Mouse (Mus musculus): ENCODE results near the gene Tceal9. TPM values are rescaled to one million over a fixed set of nuclear protein-coding genes. Genes with fewer than 3 reads are reported as not detected.
"Not testable (repeated sequence)": the region's sequence is repeated elsewhere in the genome, so short reads cannot be mapped to it uniquely, and the experiment has no call there.

Gene Tceal9
- total RNA-seq, 2 experiments from 2014 or later = 233 to 300 TPM

DNA sequence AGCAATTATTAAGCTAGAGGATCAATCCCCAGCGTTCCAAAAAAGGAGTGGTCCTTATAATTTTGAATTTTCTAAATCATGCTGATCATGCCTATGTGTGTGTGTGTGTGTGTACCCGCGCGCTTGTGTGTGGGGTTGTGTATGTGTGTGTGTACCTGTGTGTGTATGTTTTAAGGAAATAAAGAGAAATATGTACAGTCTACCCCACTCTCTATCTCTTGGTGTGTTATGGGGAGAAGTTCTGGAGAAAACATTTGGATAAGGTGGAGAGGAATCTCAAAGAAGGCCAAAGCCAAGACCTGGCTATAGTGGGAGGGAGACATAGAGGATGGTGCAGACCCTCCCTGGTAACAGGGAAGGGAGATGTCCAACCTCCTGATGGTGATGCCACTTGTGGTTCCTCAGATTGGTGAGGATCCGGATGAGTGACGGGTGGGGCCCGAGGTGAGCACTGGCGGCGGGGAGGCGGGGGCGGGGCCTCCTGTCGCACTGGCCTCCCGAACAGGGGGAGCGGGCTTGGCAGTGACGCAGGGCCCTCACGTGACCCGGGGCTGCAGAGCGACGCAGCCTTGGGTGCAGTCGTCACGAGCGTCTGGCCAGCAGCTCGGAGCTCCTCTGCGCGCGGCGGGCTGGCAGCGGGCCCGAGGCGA lies 25.0 kb downstream of the Tceal9 start, which contains the start of gene Bex3:
Gene Bex3 (plus strand): TSS at position 511 of the 650 bp plus-strand sequence.
- peak in 1 of 2 experiments; percentile 7 for DNase-seq (ENCODE audit: low spot score in 2 of 2)

DNA sequence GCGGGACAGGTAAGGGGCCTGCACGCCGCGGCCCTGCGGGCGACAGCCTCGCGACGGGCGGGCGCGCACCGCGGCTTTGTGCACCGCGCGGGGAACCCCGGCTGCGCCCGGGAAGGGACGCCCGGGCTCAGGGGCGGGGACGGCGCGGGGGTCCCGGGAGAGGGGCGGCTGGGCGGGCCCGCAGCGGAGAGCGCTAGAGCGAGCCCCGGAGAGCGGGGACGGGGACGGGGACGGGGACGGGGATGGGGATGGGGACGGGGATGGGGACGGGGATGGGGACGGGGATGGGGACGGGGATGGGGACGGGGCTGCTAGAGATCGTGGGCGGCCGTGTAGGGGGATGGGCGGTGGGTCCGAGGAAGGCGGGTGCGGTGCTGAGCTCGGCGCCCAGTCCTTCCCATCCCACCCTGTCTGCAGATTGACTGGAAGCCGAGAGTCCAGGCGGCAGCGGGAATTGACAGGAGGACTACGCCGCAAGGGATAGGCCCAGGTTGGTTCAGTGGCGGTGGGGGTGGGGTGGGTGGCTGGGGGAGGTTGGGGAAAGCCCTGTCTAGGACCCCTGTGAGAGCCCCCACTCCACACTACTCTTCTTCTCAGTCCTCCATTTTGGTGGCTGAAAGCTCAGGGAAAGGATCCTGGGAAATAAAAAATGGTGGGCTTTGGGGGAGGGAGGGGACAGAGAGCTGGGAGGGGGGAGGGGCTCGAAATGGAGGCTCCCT lies 25.7 kb downstream of the Tceal9 start:
- DNase-seq (ENCODE audit: low spot score in 2 of 2) = not testable (repeated sequence)

DNA sequence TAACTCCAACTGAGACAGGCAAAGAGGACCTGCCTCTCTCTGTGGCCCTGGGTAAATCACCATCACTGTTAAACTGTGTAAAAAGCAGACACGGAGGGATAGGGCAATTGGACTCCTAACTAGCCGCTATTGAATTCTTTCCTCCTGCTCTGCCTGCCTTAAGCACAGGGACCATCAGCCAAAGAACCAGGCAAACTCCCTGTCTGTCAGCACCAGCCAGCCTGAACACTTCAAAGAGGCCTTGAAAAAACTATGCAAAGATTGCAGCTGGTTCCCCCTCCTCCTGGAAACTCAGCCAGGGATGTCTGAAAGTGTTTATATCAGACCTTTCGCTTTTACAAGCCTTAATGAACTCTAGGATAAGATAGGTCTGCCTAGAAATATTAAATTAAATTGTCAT lies 29.7 kb downstream of the Tceal9 start:
- DNase-seq (ENCODE audit: low spot score in 2 of 2) = no peak

DNA sequence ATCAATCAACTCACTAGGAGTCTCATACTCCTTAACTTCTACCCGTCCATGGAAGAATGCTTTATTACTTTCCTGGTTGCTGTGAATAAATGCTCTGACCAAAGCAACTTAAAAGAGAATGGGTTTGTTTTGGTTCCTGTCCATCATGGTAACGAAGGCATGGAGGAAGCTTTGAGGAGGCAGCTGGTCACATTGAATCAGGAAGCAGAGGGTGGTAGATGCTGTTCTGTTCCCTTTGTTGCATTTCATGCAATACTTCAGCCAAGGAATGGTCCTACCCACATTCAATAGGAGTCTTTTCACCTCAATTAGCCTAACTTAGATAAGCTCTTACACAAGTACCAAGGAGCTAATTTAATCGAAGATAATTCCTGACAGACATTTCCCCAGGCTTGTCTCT lies 30.5 kb downstream of the Tceal9 start:
- no peak for DNase-seq (ENCODE audit: low spot score in 2 of 2)

DNA sequence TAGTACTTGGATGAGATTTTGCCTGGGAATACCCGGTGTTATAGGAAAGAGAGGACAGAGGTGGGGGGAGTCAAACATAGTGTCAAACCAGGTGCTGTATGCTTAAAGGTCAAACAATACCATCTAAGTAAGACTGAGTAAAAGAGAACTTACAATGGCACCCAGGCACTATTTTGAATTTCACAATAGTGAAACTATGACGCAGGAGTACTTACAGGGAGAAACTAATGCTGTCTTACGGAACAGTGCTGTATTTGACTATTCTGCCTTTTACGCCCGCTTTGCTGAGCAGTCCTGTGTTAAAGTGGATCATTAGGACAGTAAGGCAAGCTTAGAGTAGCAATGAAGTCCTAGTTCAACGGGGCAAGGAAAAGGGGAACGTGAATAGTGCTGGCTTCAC lies 32.7 kb downstream of the Tceal9 start:
- no peak for DNase-seq (ENCODE audit: low spot score in 2 of 2)

DNA sequence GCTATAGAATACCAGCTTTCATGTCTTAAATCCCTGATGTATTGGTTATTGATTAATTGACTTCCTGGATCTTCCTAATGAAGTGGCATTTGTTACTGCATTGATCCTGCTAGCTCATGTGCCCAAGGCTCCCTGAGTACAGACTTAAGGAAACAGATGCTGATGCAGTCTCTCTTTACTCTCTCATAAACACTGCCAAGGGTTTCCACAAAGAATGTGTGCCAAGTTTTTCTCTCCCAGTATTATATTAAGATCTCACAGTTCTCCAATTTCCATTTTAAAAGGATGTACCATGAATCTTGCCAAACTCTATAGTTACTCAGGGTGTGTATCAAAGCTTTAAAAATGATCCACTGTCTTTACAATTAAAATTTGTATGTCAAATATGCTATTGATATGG lies 33.5 kb downstream of the Tceal9 start:
- no peak for DNase-seq (ENCODE audit: low spot score in 2 of 2)

DNA sequence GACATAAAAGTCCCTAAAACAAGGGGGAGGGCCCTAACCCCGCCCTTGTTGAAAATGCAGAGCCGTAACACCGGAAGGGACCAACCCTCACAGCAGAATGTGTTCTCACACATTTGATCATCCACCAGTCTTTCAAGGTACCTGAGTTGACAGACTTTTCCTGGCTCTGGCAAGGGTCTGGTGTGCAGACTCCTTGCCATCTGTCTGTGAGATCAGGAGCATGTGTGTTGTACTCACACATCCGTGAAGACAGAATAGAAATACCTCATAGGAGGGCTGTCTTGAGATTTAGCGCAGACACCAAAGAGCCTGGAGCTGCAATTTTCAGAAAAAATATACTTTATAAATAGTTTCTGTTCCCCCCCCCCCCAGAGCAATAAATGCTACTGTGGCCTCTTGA lies 34.5 kb downstream of the Tceal9 start:
- DNase-seq (ENCODE audit: low spot score in 2 of 2) = no peak

DNA sequence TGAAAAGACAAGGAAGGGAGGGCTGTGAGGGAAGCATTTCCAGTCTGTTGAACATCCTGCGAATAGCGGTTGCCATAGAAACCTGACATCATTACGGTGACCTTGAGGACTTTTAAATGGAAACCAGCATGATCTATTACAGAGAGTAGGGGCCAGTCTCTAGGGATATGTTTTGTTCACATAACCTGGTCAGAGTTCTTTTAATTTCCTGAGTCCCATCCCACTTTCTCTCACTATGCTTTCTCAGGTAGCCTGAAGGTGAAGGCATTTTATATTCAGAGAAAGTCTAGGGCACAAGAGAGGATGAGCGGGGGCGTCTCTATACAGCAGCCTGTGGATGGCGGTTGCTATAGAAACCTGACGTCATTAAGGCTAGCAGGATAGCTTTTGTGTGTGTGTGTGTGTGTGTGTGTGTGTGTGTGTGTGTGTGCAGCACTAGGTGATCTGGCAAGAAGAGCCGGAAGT lies 46.0 kb downstream of the Tceal9 start:
- no peak for DNase-seq (ENCODE audit: low spot score in 2 of 2)

Other genes starting within 250 kb of the Tceal9 start
- gene Arxes1, start 211.7 kb upstream of the Tceal9 start, total RNA-seq (2021) = 10 to 100 TPM in 1 of 2 experiments, 1 to 10 TPM in 1; 5.4 to 27.3 TPM
- 10 to 100 TPM; 25.5 to 28.7 TPM for gene Bex2, start 176.8 kb upstream of the Tceal9 start, total RNA-seq (2021)
- not detected for gene Nxf3, start 159.8 kb upstream of the Tceal9 start, total RNA-seq (2021)
- gene Bex4, start 106.1 kb upstream of the Tceal9 start, total RNA-seq (2021) = 1 to 10 TPM; 5.7 to 6.0 TPM
- gene Tceal8, start 72.7 kb upstream of the Tceal9 start, total RNA-seq (2021) = 10 to 100 TPM; 35.2 to 41.5 TPM
- gene Tceal5, start 41.2 kb upstream of the Tceal9 start, total RNA-seq (2021) = 1 to 10 TPM in 1 of 2 experiments, not detected in 1; 2.3 TPM
- gene Tceal7, start 30.3 kb upstream of the Tceal9 start, total RNA-seq (2021) = not detected
- 10 to 100 TPM; 11.8 to 14.1 TPM for gene Bex1, start 29.6 kb upstream of the Tceal9 start, total RNA-seq (2021)
- 100 to 1,000 TPM in 1 of 2 experiments, 10 to 100 TPM in 1; 89.5 to 140 TPM for gene Bex3, start 25.2 kb downstream of the Tceal9 start, total RNA-seq (2021)